Mouse (Mus musculus) intestine, embryonic 16.5 days (tissue): Measurements from ENCODE around the gene Adamts4. TPM values are rescaled to one million over a fixed set of nuclear protein-coding genes. Genes with fewer than 3 reads are reported as not detected.

Experiments
- ATAC-seq: fragments of 200-750 bp; cut with Nextera tagmentation; 2 replicates; pipeline ENCODE4 v1.8.0; 2017; ENCODE audit warnings: moderate TSS enrichment, moderate library complexity
- H3K27ac ChIP-seq: fragments of 300-500 bp; sonication (generic); 2 replicates; pipeline ENCODE4 v1.5.1; 2014; ENCODE audit warnings: mild to moderate bottlenecking, low read length
- H3K27me3 ChIP-seq: fragments of 300-500 bp; sonication (generic); replicated peaks from 2 replicates; pipeline ENCODE4 v1.6.1; 2014; ENCODE audit warnings: low read length, control low read depth, mixed read lengths; ENCODE audit not compliant: control insufficient read depth, insufficient read depth
- H3K36me3 ChIP-seq: fragments of 300-500 bp; sonication (generic); 2 replicates; pipeline ENCODE4 v1.6.1; 2014; ENCODE audit warnings: low read length, control low read depth; ENCODE audit not compliant: control insufficient read depth, insufficient read depth
- H3K4me1 ChIP-seq: fragments of 300-500 bp; sonication (generic); 2 replicates; pipeline ENCODE4 v1.6.1; 2014; ENCODE audit warnings: low read length, control low read depth, mixed read lengths; ENCODE audit not compliant: control insufficient read depth, insufficient read depth
- H3K4me2 ChIP-seq: fragments of 300-500 bp; sonication (generic); 2 replicates; pipeline ENCODE4 v1.6.1; 2014; ENCODE audit warnings: low read depth, low read length, control low read depth
- H3K4me3 ChIP-seq: fragments of 300-500 bp; sonication (generic); 2 replicates; pipeline ENCODE4 v1.5.1; 2014; ENCODE audit warnings: mild to moderate bottlenecking, low read length
- H3K9ac ChIP-seq: fragments of 300-500 bp; sonication (generic); 2 replicates; pipeline ENCODE4 v1.6.1; 2014; ENCODE audit warnings: low read depth, low read length
- H3K9me3 ChIP-seq: fragments of 300-500 bp; sonication (generic); 2 replicates; pipeline ENCODE4 v1.6.1; 2016; ENCODE audit warnings: low read length, control low read depth; ENCODE audit not compliant: control insufficient read depth
- WGBS: fragments of 180-500 bp; shearing (Covaris S2); extraction: QIAGEN DNeasy Blood & Tissue Kit; methylation state at CpG from one replicate; pipeline ENCODE4 v1.1.7; 2014; 5-methylcytosine and 5-hydroxymethylcytosine counted together
- polyA plus RNA-seq: library from polyadenylated mRNA; unstranded; fragments of >200 nt; fragmentation: Nextera tagmentation; extraction: Ambion mirVana; gene quantifications from 2 replicates; pipeline ENCODE4 v1.2.1, GENCODE M21; 2015

Adamts4 gene
- polyA plus RNA-seq, 1 experiment from 2014 or later, result 7.0 TPM

DNA sequence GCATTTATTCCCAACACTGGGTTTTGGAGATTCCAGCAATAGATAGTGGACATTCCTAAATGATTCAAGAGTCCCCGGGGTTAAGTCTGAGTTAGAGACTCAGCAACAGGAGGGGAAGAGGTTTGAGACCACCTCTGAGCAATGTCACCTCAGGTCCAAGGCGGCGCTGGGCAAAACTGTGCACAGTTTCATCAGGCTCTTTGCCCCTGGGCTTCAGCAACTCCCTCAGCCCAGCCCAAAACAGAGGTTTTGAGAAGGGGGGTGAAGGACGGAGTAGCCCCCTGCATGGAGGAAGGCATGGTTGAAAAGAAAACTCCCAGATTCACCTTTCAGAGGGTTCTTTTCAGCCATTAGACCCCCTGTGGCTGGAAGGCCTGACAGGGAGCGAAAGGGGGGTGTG lies 29.5 kb downstream of the Adamts4 start:
- ATAC-seq, result no peak
- Histone ChIP-seq H3K27ac (no peak overlapping the region), H3K9ac (peak overlapping the region; percentile 79), H3K4me3 (peak overlapping the region; percentile 68), H3K27me3 (no peaks in the 10 kb centered on the region), H3K36me3 (peaks cover 27% of the 10 kb centered on the region), H3K4me2 (peak overlapping the region; percentile 82), H3K9me3 (no peaks in the 10 kb centered on the region), H3K4me1 (peaks cover 14% of the 10 kb centered on the region; the same call in 1 of the 2 replicates)
- 68% methylated on average over 5 of the region's 5 CpGs for WGBS

GRCm38 (mm10) chr1:171280250-171280915 lies 30.2 kb downstream of the Adamts4 start:
- Histone ChIP-seq H3K36me3 (peaks cover 23% of the 10 kb centered on the region), H3K27me3 (no peaks in the 10 kb centered on the region), H3K27ac (peak overlapping the region; percentile 38), H3K4me3 (peak overlapping the region; percentile 68), H3K9ac (peak overlapping the region; percentile 79), H3K4me1 (peaks cover 14% of the 10 kb centered on the region; the same call in 1 of the 2 replicates), H3K4me2 (peak overlapping the region; percentile 82), H3K9me3 (no peaks in the 10 kb centered on the region)
- WGBS, result 1% methylated on average over 25 of the region's 25 CpGs
- ATAC-seq, result peak; percentile 51

- ATAC-seq, result peak; percentile 98
- no peaks in the 10 kb centered on the region for H3K9me3 ChIP-seq
- H3K9ac ChIP-seq, result peak within 1 kb of the TSS; percentile 79
- peaks cover 17% of the 10 kb centered on the region; the same call in 1 of the 2 replicates for H3K4me1 ChIP-seq
- peak within 1 kb of the TSS; percentile 91 for H3K27ac ChIP-seq
- no peaks in the 10 kb centered on the region for H3K27me3 ChIP-seq
- peak within 1 kb of the TSS; percentile 68 for H3K4me3 ChIP-seq
- H3K36me3 ChIP-seq, result peaks cover 22% of the 10 kb centered on the region
- under 1% methylated on average over 26 of the region's 26 CpGs for WGBS
- peak within 1 kb of the TSS; percentile 83 for H3K4me2 ChIP-seq
These were observed 30.8 kb downstream of the Adamts4 start, which contains the start of gene Ppox for GRCm38 (mm10) chr1:171280916-171281527. Gene Ppox, minus strand, starts transcription at chr1:171281186.

- Histone ChIP-seq H3K27me3 (no peaks in the 10 kb centered on the region), H3K4me2 (peak overlapping the region; percentile 83), H3K4me1 (peaks cover 17% of the 10 kb centered on the region), H3K4me3 (peak overlapping the region; percentile 68), H3K36me3 (peaks cover 20% of the 10 kb centered on the region), H3K9ac (peak overlapping the region; percentile 77), H3K9me3 (no peaks in the 10 kb centered on the region), H3K27ac (peak overlapping the region; percentile 91)
- under 1% methylated on average over 10 of the region's 10 CpGs for WGBS
- peak; percentile 58 for ATAC-seq
These were observed 31.3 kb downstream of the Adamts4 start for GRCm38 (mm10) chr1:171281528-171281923.

DNA sequence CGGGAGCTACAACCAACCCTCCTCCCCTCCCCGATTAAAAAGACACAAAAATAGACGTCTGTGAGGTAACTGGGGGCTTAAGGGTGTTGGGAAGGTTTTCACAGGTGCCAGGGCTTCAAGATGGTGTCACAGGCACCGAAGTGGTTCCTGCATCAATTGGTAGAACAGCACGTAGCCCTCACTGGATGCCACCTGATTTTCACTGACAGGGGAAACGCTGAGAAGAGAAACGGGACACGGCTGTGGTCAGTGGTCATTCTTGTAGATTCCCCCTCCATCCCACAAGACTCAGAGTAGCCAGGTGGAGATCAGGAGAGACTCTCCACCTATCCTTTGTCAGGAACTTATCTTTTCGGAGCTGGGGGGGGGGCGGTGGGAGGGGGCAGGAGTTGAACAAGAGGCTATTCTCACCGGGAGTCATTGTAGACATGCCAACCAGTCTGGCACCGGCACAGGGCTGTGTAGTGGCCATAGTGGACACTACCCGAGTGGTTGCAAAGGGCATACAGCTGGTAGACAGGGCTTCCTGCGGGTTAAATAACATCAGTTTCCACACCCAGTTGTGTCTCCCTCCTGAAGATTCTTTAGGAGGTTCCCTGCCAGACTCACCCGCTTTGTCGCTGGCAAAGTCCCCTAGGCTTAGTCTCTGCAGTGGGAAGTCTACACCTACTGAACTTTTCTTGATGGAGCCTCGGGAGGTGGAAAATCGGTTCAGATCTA lies 32.0 kb downstream of the Adamts4 start:
- Histone ChIP-seq H3K4me3 (peak overlapping the region; percentile 68), H3K27ac (no peak overlapping the region; the same call in 1 of the 2 replicates), H3K4me2 (peak overlapping the region; percentile 83), H3K9ac (peak overlapping the region; percentile 77; the same call in 1 of the 2 replicates), H3K4me1 (peaks cover 20% of the 10 kb centered on the region), H3K36me3 (peaks cover 14% of the 10 kb centered on the region), H3K27me3 (no peaks in the 10 kb centered on the region), H3K9me3 (no peaks in the 10 kb centered on the region)
- no peak for ATAC-seq
- 79% methylated on average over 18 of the region's 18 CpGs for WGBS

GRCm38 (mm10) chr1:171283188-171284160 lies 33.3 kb downstream of the Adamts4 start:
- Histone ChIP-seq H3K4me1 (peaks cover 23% of the 10 kb centered on the region), H3K27ac (no peak overlapping the region), H3K9me3 (no peaks in the 10 kb centered on the region), H3K9ac (no peak overlapping the region), H3K27me3 (no peaks in the 10 kb centered on the region), H3K4me2 (no peak overlapping the region), H3K36me3 (peaks cover 8% of the 10 kb centered on the region; the same call in 1 of the 2 replicates), H3K4me3 (no peak overlapping the region)
- WGBS, result 91% methylated on average over 18 of the region's 18 CpGs
- ATAC-seq, result no peak

GRCm38 (mm10) chr1:171284491-171284890 lies 34.3 kb downstream of the Adamts4 start:
- Histone ChIP-seq H3K4me1 (peaks cover 23% of the 10 kb centered on the region), H3K4me3 (no peak overlapping the region), H3K9ac (no peak overlapping the region), H3K27ac (no peak overlapping the region), H3K9me3 (no peaks in the 10 kb centered on the region), H3K27me3 (no peaks in the 10 kb centered on the region), H3K4me2 (no peak overlapping the region), H3K36me3 (peaks cover 8% of the 10 kb centered on the region; the same call in 1 of the 2 replicates)
- no peak for ATAC-seq
- 89% methylated on average over 15 of the region's 15 CpGs for WGBS

DNA sequence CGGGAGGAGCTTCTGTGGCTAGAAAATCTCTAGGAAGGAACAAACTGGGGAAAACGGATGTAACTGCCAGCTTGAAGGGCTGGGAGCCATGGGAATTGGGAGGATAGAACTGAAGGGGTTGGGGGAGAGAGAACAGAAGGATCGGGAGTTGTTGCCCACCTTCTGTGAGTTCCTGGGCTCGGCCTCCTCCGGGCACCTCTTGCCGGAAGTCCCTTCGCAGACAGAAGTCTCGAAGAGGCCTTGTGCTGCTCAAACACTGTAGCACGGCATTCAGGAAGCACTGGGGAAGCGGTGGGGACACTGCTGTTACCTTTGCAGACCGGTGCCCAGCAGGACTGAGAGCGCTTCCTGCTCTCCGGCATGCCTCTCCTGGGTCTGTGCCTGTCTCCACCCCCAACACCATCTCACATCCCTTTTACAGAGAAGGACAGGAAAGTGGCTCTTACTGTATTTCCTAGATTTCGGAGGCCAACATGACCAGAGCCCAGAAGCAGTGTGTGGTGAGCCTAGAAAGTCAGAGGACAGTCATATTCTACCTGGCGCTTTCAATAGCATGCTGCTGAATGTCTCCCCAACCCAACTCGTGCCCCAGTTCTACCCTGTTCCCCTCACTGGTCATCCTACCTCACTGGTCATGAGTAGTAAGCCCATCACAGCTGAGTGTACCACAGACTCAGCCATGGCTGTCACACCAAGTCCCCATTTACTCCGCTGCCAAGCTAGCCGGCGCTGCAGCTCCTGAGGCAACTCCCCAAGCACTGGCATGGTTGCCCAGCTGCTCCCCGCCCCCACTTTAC lies 35.1 kb downstream of the Adamts4 start:
- H3K4me2 ChIP-seq, result no peak overlapping the region
- WGBS, result 84% methylated on average over 20 of the region's 20 CpGs
- H3K4me3 ChIP-seq, result no peak overlapping the region; the same call in 1 of the 2 replicates
- no peaks in the 10 kb centered on the region for H3K9me3 ChIP-seq
- peaks cover 8% of the 10 kb centered on the region; the same call in 1 of the 2 replicates for H3K36me3 ChIP-seq
- no peaks in the 10 kb centered on the region for H3K27me3 ChIP-seq
- no peak overlapping the region for H3K9ac ChIP-seq
- ATAC-seq, result no peak
- peaks cover 17% of the 10 kb centered on the region for H3K4me1 ChIP-seq
- no peak overlapping the region for H3K27ac ChIP-seq
